Mouse (Mus musculus) liver, adult 2 months (tissue): Measurements from ENCODE around the gene Sugp1. TPM values are rescaled to one million over a fixed set of nuclear protein-coding genes. Genes with fewer than 3 reads are reported as not detected.

Source experiments
- DNase-seq: peaks from one replicate; pipeline ENCODE4 v3.0.0-alpha.2; 2011; ENCODE audit warnings: low read depth, low spot score; ENCODE audit errors: extremely low read depth
- H3K27ac ChIP-seq: fragments of 200-500 bp; replicated peaks from 2 replicates; pipeline ENCODE4 v1.5.1; 2012; ENCODE audit warnings: low read depth, mild to moderate bottlenecking, control low read depth, inconsistent platforms, low read length; ENCODE audit not compliant: insufficient read depth
- H3K27me3 ChIP-seq: fragments of 200-500 bp; 2 replicates; pipeline ENCODE4 v1.6.1; 2012; ENCODE audit warnings: mild to moderate bottlenecking, moderate library complexity, low read length, inconsistent platforms; ENCODE audit not compliant: control insufficient read depth, insufficient read depth
- H3K36me3 ChIP-seq: fragments of 200-500 bp; 2 replicates; pipeline ENCODE4 v1.6.1; 2012; ENCODE audit warnings: low read length, inconsistent platforms; ENCODE audit not compliant: control insufficient read depth, insufficient read depth
- H3K4me1 ChIP-seq: fragments of 200-500 bp; 2 replicates; pipeline ENCODE4 v1.6.1; 2011; ENCODE audit warnings: low read length; ENCODE audit not compliant: control insufficient read depth, insufficient read depth
- H3K4me3 ChIP-seq: fragments of 200-500 bp; 2 replicates; pipeline ENCODE4 v1.5.1; 2011; ENCODE audit warnings: low read depth, mild to moderate bottlenecking, control low read depth, low read length, moderate library complexity; ENCODE audit not compliant: insufficient read depth
- H3K79me2 ChIP-seq: fragments of 200-500 bp; 2 replicates; pipeline ENCODE4 v1.6.1; 2012; ENCODE audit warnings: inconsistent platforms, mild to moderate bottlenecking, low read length, moderate library complexity; ENCODE audit not compliant: control insufficient read depth, insufficient read depth
- H3K9ac ChIP-seq: fragments of 200-500 bp; 2 replicates; pipeline ENCODE4 v1.6.1; 2012; ENCODE audit warnings: low read depth, mild to moderate bottlenecking, control low read depth, inconsistent platforms, low read length
- CTCF ChIP-seq: fragments of 200-500 bp; IDR thresholded peaks from 2 replicates; pipeline ENCODE4 v1.5.1; 2011; ENCODE audit warnings: low read depth, low read length, control low read depth
- POLR2A ChIP-seq: fragments of 200-500 bp; IDR thresholded peaks from 2 replicates; pipeline ENCODE4 v1.6.1; 2011; ENCODE audit warnings: low read length, control low read depth; ENCODE audit not compliant: insufficient read depth; ENCODE audit errors: extremely low read depth
- WGBS: fragments of 180-500 bp; shearing (Covaris S2); methylation state at CpG from one replicate; pipeline ENCODE4 v1.1.7; 2018; 5-methylcytosine and 5-hydroxymethylcytosine counted together
- polyA plus RNA-seq: library from polyadenylated mRNA; depleted of rRNA; stranded (reverse); fragments of >200 nt; gene quantifications from 2 replicates; pipeline ENCODE4 v1.2.3, GENCODE M21; 2012; rRNA removed
- total RNA-seq: library from RNA; depleted of rRNA; stranded (reverse); fragments of >200 nt; gene quantifications from 2 replicates; pipeline ENCODE4 v1.2.3, GENCODE M21; 2014; rRNA removed

Gene Sugp1
- total RNA-seq: 5.1 and 5.6 TPM in 2 replicates
- polyA plus RNA-seq: 5.1 and 5.3 TPM in 2 replicates

DNA sequence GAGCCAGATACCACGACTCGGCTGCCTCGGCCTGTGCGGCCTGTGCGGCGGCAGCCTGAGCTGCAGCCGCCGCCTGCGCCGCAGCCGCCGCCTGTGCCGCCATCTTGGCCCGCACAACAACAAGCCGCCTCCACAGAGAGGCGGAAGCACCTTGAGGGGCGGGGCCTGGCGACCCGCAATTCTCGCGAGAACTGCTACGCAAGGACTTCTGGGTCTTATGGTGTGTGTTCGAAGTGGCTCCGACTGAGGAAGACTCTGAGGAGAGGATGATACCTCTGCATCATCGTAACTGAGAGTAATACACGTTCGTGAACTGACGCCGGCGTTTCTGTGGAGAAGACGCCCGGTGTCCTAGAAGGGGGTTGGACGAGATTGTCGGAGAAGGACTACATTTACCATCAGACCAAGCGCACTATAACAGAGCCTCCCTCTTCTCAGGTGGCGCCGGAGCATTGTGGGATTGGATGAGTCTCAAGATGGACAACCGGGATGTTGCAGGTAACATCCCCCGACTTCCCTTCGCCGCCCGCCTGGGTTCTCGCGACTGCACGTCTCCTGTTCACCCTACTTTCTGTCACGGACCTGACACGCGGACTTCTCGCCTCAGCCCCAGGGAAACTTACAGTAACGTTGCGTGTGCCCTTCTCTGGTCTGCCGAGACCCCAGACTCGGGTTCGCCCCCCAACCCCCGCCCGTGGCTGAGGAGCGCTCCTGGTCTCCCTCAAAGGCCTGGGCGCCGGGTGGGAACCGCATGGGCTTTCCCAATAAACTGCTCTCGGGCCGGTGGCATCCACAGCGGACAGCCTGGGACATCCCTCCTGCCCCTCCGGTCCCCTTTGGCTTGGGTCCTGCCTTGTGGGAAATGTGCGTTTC lies at the start of gene Sugp1, which contains the start of gene Mau2:
Sugp1 (plus strand) TSS at position 231 of the 873 bp plus-strand sequence.
Mau2 (minus strand) TSS at position 152 of the 873 bp plus-strand sequence.
- no peaks in the 10 kb centered on the region for H3K27me3 ChIP-seq
- peaks cover 13% of the 10 kb centered on the region for H3K4me1 ChIP-seq
- TF ChIP-seq CTCF (no peak), POLR2A (peak; percentile 85; the same call in 1 of the 2 replicates)
- peaks cover 58% of the 10 kb centered on the region for H3K79me2 ChIP-seq
- H3K4me3 ChIP-seq: peak within 1 kb of the TSS; percentile 91
- WGBS: under 1% methylated on average over 65 of the region's 65 CpGs
- peak within 1 kb of the TSS; percentile 95 for H3K27ac ChIP-seq
- H3K9ac ChIP-seq: peak within 1 kb of the TSS; percentile 93
- peak; percentile 89 for DNase-seq
- no peaks in the 10 kb centered on the region for H3K36me3 ChIP-seq

DNA sequence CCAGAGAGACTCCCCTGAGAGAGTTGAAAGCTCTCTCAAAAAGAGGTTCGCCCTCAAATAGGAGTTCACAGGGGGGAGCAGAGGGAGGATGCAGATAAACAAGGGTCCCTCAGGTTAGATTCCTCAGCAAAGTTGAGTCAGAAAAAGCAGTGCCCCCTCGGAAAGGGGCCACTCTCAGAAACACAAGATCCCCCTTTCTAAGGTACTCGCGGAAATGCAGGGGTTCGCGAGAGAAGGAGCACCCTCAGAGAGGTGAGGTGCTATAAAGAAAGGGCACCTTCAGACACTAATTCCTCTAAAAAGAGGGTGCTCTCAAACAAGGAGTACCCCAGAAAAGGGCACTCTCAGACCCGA lies 47.2 kb upstream of the Sugp1 start:
- Histone ChIP-seq H3K4me3 (peak overlapping the region; percentile 85), H3K27me3 (no peaks in the 10 kb centered on the region), H3K36me3 (no peaks in the 10 kb centered on the region; the same call in 1 of the 2 replicates), H3K27ac (peak overlapping the region; percentile 81), H3K4me1 (peaks cover 7% of the 10 kb centered on the region), H3K79me2 (peaks cover 21% of the 10 kb centered on the region), H3K9ac (peak overlapping the region; percentile 96)
- no peak for DNase-seq
- TF ChIP-seq POLR2A (no peak), CTCF (no peak)
- whole genome bisulfite sequencing: 2% methylated on average over 7 of the region's 7 CpGs

DNA sequence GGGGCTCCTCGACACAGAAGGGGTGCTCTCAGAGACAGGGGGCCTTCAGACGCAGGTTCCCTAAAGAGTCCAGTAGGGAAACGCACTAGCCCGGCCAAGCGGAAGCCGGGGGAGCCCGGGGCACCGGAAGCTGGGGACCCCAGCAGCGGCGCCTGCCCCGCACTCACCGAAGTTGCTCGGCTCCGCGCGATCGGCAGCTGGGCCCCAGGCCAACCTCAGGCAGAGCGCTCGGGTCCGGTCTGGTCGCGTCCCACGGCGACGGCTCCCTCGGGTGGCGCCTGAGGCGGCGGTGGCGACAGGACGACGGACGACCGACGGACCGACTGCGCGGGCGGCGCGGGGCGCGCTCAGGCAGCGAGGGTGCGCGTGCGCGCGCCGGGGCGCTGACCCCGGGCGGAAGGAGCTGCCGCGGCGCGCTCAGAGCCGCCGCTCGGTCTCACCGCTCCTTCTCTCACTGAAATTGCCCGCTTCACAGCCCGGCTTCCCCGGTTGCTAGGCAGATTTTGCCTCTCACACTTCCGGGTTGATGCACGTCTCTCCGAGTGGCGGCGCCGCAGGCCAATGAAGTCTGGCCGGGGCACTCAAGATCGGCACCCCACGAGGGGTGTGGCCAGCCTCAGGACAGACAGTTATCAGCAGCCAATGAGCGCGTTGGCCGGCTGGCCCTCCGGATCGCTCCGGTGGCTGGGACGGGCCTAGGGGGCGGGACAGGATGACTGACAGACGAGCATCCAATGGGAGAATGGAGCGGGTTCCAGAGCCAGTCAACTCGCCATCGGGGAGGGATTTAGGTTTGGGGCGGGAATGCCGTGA lies 46.6 kb upstream of the Sugp1 start, which contains the start of gene Gatad2a:
Gatad2a (minus strand) TSS at position 609 of the 813 bp plus-strand sequence.
- under 1% methylated on average over 84 of the region's 87 CpGs for WGBS
- H3K9ac ChIP-seq: peak within 1 kb of the TSS; percentile 96
- peaks cover 15% of the 10 kb centered on the region; the same call in 1 of the 2 replicates for H3K79me2 ChIP-seq
- DNase-seq: peak; percentile 99
- H3K4me1 ChIP-seq: peaks cover 5% of the 10 kb centered on the region; the same call in 1 of the 2 replicates
- H3K27me3 ChIP-seq: no peaks in the 10 kb centered on the region
- peak within 1 kb of the TSS; percentile 81 for H3K27ac ChIP-seq
- H3K4me3 ChIP-seq: peak within 1 kb of the TSS; percentile 85
- TF ChIP-seq CTCF: no peak
- TF ChIP-seq POLR2A: peak; percentile 42; the same call in 1 of the 2 replicates
- no peaks in the 10 kb centered on the region for H3K36me3 ChIP-seq

DNA sequence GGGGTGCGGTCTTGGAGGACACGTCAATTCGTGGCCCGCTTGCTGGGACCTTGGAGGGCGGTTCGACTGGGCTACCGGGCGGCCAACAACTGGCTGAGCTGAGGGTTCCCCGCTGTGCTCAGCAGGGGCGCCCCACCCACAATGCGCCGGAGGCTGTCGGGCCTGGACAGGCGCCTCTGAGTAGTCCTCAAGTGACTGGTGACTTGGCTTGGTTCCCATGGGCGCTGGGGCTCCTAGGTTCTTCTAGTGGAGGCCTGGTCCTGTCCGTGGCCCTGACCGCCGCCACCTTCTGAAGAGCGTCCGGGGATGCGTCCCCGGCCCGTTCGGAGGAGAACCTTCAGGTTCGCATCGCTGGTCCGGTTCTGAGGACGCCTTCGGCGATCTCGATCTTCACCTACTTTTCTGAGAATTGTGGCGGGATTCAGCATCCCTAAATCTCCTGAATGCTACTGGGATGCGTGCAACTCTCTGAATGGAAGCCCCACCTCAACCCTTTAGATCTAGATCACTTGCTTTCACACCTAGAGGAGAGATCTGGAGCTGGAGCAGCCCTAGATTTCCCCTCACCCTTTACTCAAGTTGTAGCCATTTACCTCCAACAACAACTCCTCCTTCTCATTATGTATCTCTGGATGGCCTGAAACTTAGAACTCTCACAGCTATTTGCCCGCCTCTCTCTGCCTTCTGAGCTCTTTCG lies 45.9 kb upstream of the Sugp1 start:
- 2% methylated on average over 35 of the region's 35 CpGs for WGBS
- H3K27me3 ChIP-seq: no peaks in the 10 kb centered on the region
- peaks cover 14% of the 10 kb centered on the region; the same call in 1 of the 2 replicates for H3K79me2 ChIP-seq
- no peaks in the 10 kb centered on the region for H3K36me3 ChIP-seq
- H3K4me1 ChIP-seq: peaks cover 9% of the 10 kb centered on the region
- H3K27ac ChIP-seq: peak overlapping the region; percentile 55
- peak; percentile 24 for DNase-seq
- TF ChIP-seq CTCF: 0 out of 2 replicates have a peak, but pooled peaks have one; percentile 14
- TF ChIP-seq POLR2A: peak; percentile 73; the same call in 1 of the 2 replicates
- H3K4me3 ChIP-seq: peak overlapping the region; percentile 59
- H3K9ac ChIP-seq: peak overlapping the region; percentile 67

DNA sequence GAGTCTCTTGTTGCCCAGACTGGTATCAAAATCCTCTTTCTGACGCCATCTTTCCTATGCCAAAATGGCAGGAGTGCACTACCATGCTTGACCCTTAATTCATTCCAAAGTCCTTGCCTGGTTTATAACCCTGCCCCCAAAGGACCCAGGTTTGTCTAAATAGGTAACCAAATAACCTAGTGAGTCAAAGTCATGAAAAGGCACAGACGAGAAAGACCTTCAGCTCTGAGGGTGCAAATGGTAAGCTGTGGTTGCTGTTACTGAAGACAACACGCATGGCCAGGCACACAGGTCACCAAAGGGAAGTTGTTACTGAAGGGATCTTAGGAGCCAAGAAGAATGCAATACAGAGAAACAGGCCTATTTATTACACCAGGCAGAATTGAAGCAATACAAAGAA lies 43.9 kb upstream of the Sugp1 start:
- Histone ChIP-seq H3K4me1 (peaks cover 9% of the 10 kb centered on the region), H3K27me3 (no peaks in the 10 kb centered on the region), H3K4me3 (no peak overlapping the region), H3K79me2 (peaks cover 11% of the 10 kb centered on the region; the same call in 1 of the 2 replicates), H3K9ac (no peak overlapping the region), H3K27ac (no peak overlapping the region), H3K36me3 (no peaks in the 10 kb centered on the region)
- peak; percentile 50 for DNase-seq
- WGBS: 56% methylated on average over 3 of the region's 3 CpGs
- TF ChIP-seq CTCF (no peak), POLR2A (no peak)
